Mouse (Mus musculus): ENCODE data around the gene Il2rg.

The Il2rg gene

GRCm38 (mm10) chrX:101260441-101261325 is 7.4 kb downstream of the Il2rg start:
- no peak for DNase-seq (ENCODE audit: low spot score)

- no peak for DNase-seq (ENCODE audit: low spot score)
Observed at GRCm38 (mm10) chrX:101256603-101257002, 11.5 kb downstream of the Il2rg start.

DNA sequence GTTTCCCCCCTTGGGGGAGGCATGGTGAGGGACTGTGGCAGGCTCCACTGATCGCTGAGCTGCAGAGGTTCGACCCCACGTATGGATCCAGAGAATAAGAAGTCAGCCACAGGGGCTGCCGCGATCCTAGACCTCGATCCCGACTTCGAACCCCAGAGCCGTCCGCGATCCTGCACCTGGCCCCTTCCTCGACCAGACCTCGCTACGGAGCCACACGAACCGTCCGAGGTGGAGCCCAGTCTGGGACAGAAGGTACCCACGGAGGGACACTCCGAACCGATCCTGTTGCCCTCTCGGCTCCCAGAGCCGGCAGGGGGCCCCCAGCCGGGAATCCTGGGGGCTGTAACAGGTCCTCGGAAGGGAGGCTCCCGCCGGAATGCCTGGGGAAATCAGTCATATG is 13.3 kb downstream of the Il2rg start:
- DNase-seq (ENCODE audit: low spot score), result no peak

DNA sequence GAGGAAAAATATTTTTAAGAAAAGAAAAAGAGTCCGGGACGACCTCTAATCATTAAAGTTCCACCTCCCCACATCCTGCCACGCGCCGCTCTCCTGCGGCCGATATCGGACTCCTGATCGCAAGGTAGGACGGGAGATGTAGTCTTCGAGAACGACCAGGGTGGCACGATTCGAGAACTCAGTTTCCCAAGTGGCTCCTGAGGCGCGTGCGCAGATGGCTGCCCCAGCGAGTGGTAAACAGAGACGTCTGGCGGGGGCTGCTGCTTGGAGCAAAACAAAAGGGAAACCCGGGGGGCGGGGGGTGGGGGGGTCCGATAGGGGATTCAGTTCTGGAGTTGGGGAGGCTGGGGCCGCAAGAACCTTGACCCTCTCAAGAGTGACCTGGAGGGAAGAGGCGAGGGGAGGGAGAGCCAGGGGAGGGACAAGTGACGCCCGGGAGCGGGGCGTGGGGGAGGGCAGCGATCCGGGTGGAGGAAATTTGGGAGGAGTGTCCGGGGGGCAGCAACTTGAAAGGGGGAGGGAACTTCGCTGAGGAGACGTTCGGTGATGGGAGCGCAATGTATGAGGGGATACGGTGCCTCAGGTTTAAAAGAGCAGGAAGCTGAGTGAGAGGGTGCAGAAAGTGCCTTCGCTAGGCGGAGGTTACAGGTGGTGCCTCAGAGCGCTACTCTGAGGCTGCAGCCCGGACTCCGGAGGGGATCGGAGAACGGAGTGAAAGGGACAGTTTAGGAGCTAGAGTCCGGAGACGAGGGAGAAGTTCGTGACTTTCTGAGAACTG is 13.9 kb downstream of the Il2rg start, which contains the start of gene Foxo4:
Gene Foxo4, plus strand, starts transcription at position 577 of the 778 bp plus-strand sequence.
- DNase-seq (ENCODE audit: low spot score), result peak; percentile 88

DNA sequence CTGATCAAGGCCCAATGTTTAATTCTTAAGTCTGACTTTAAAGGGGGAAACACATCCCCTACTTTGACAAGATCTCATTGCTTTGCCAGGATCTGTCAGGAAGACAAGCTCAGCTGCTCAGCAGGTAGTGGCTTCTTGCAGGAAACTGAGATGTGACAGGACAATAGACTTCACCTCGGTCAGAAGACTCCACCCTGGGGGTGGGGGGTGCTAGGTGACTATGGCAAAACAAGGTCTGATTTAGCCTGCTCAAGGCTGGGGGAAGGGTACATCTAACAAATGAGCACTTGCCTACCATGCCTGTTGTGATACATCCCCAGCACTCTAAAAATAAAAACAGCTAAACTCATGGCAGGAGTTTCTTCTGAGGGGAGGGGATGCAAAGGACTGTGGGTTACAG is 23.0 kb downstream of the Il2rg start:
- no peak for DNase-seq (ENCODE audit: low spot score)

DNA sequence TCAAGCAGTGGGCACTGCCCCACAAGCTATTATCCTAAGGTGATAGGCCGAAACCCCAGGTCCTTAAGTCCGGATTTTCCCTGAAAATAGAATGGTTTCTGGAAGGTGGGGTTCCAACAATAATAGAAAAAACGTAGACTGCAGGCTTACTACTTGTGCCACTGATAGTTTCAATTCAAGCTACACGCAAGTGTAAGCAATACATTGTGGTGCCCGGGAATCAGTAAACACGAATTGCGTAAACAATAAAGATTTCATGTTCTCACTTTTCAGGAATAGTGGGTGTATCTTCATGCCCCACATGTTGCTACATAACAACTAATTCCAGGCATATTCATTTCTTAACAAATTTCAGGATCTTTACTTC is 45.3 kb downstream of the Il2rg start:
- no peak for DNase-seq (ENCODE audit: low spot score)

DNA sequence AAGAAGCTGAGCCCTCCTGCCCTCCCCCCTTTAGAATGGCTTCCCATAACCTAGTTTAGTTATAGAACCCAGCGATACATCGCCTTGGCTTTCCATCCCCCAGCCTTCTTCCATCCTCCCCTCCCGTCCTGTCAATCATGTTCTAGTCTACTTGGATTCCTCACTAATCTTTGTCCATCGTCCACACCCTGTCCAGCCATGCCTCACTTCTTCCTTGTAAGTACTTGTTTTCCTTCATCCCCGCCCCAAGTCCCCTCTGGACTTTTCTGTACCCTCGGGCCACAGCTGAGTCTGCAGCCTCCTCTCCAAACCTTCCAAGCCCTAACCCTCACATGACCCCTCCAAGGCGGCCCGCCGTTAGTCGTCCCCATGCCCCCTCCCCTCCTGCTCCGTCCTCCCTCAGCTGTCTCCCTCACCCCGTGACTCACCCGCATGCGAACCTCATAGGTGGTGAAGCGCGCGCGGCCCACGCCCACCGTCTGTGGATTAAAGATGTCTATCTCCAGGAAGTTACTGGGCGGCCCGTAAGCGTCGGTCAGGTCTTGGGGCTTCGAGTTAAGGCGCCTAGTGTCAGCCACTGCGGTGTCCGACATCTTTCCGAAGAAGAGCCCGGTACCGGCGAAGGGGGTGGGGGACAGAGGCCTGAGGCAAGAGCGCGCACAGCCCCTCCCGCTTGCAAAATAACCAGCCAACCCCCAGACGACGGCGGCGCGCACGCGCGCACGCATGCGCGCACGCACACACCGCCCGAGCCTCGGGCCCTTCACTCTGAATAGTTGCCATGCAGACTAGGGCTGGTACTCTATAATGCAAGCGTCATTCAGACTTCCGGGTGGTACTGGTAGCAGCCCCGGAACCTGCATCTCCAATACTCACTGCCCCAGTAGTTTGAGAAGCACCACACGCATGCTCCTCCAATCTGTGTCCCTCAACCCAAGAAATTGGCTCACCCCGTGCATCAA is 45.9 kb downstream of the Il2rg start, which contains the start of gene Snx12:
Gene Snx12, minus strand, starts transcription at position 730 of the 962 bp plus-strand sequence.
- DNase-seq (ENCODE audit: low spot score), result peak; percentile 86
